Mouse (Mus musculus) liver, embryonic 16.5 days (tissue): ENCODE measurements at regions not wholly inside any gene's neighbourhood (a gene's known extent, or its start where the extent isn't known, plus 50 kb on each side); places are given as distances from the start of the nearest gene placed in this dataset.

Experiments used
- ATAC-seq: fragments of 200-750 bp; cut with Nextera tagmentation; 2 replicates; pipeline ENCODE4 v1.8.0; 2017; ENCODE audit warnings: low read depth, mild to moderate bottlenecking, moderate number of reproducible peaks, moderate library complexity
- H3K27ac ChIP-seq: fragments of 300-500 bp; sonication (generic); 2 replicates; pipeline ENCODE4 v1.5.1; 2014; ENCODE audit warnings: mild to moderate bottlenecking, low read length
- H3K27me3 ChIP-seq: fragments of 300-500 bp; sonication (generic); 2 replicates; pipeline ENCODE4 v1.6.1; 2014; ENCODE audit warnings: low read depth, low read length, mixed read lengths; ENCODE audit not compliant: control insufficient read depth, insufficient read depth
- H3K36me3 ChIP-seq: fragments of 300-500 bp; sonication (generic); 2 replicates; pipeline ENCODE4 v1.6.1; 2014; ENCODE audit warnings: mild to moderate bottlenecking; ENCODE audit not compliant: control insufficient read depth, insufficient read depth
- H3K4me1 ChIP-seq: fragments of 300-500 bp; sonication (generic); 2 replicates; pipeline ENCODE4 v1.6.1; 2014; ENCODE audit warnings: low read depth, low read length, mixed read lengths; ENCODE audit not compliant: control insufficient read depth
- H3K4me2 ChIP-seq: fragments of 300-500 bp; sonication (generic); 2 replicates; pipeline ENCODE4 v1.6.1; 2014; ENCODE audit warnings: low read depth, low read length, mixed read lengths
- H3K4me3 ChIP-seq: fragments of 300-500 bp; sonication (generic); 2 replicates; pipeline ENCODE4 v1.5.1; 2014; ENCODE audit warnings: low read depth, mild to moderate bottlenecking, low read length
- H3K9ac ChIP-seq: fragments of 300-500 bp; sonication (generic); 2 replicates; pipeline ENCODE4 v1.6.1; 2014; ENCODE audit warnings: low read depth, low read length
- H3K9me3 ChIP-seq: fragments of 300-500 bp; sonication (generic); replicated peaks from 2 replicates; pipeline ENCODE4 v1.6.1; 2016; ENCODE audit warnings: low read length; ENCODE audit not compliant: control insufficient read depth
- WGBS: fragments of 180-500 bp; shearing (Covaris S2); extraction: QIAGEN DNeasy Blood & Tissue Kit; methylation state at CpG from one replicate; pipeline ENCODE4 v1.1.7; 2014; ENCODE audit not compliant: insufficient replicate concordance; 5-methylcytosine and 5-hydroxymethylcytosine counted together

- Histone ChIP-seq H3K27me3 (no peaks in the 10 kb centered on the region), H3K27ac (no peak overlapping the region), H3K36me3 (no peaks in the 10 kb centered on the region), H3K4me2 (no peak overlapping the region), H3K4me3 (no peak overlapping the region), H3K4me1 (no peaks in the 10 kb centered on the region), H3K9me3 (no peaks in the 10 kb centered on the region), H3K9ac (no peak overlapping the region)
- WGBS = 68% methylated on average over 17 of the region's 17 CpGs
- no peak for ATAC-seq
These were observed 445.3 kb downstream of the Klf5 start for GRCm38 (mm10) chr14:99743625-99744297.

GRCm38 (mm10) chr14:99745209-99745608 is 446.7 kb downstream of the Klf5 start:
- Histone ChIP-seq H3K9me3 (no peaks in the 10 kb centered on the region), H3K27ac (no peak overlapping the region), H3K36me3 (no peaks in the 10 kb centered on the region), H3K4me3 (no peak overlapping the region), H3K9ac (no peak overlapping the region), H3K4me2 (no peak overlapping the region), H3K27me3 (no peaks in the 10 kb centered on the region), H3K4me1 (no peaks in the 10 kb centered on the region)
- WGBS = 63% methylated on average over 7 of the region's 7 CpGs
- ATAC-seq = no peak

GRCm38 (mm10) chr14:99748166-99748565 is 449.7 kb downstream of the Klf5 start:
- Histone ChIP-seq H3K27me3 (no peaks in the 10 kb centered on the region), H3K9me3 (no peaks in the 10 kb centered on the region), H3K4me2 (no peak overlapping the region), H3K9ac (no peak overlapping the region), H3K4me1 (no peaks in the 10 kb centered on the region), H3K4me3 (no peak overlapping the region), H3K36me3 (no peaks in the 10 kb centered on the region), H3K27ac (no peak overlapping the region)
- WGBS = 76% methylated on average over 17 of the region's 17 CpGs
- ATAC-seq = no peak

- Histone ChIP-seq H3K4me2 (no peak overlapping the region), H3K27me3 (no peaks in the 10 kb centered on the region), H3K4me1 (no peaks in the 10 kb centered on the region), H3K4me3 (no peak overlapping the region), H3K9me3 (no peaks in the 10 kb centered on the region), H3K27ac (no peak overlapping the region), H3K36me3 (no peaks in the 10 kb centered on the region), H3K9ac (no peak overlapping the region)
- WGBS = 51% methylated on average over 12 of the region's 12 CpGs
- no peak for ATAC-seq
These were observed 451.1 kb downstream of the Klf5 start for GRCm38 (mm10) chr14:99749308-99750305.

GRCm38 (mm10) chr14:99758045-99758444 is 459.6 kb downstream of the Klf5 start:
- Histone ChIP-seq H3K36me3 (no peaks in the 10 kb centered on the region), H3K27me3 (no peaks in the 10 kb centered on the region), H3K27ac (no peak overlapping the region), H3K4me1 (no peaks in the 10 kb centered on the region), H3K9ac (no peak overlapping the region), H3K4me3 (no peak overlapping the region), H3K9me3 (no peaks in the 10 kb centered on the region), H3K4me2 (no peak overlapping the region)
- WGBS = 44% methylated on average over 5 of the region's 5 CpGs
- ATAC-seq = no peak

GRCm38 (mm10) chr14:99763336-99763735 is 464.8 kb downstream of the Klf5 start:
- H3K4me3 ChIP-seq = no peak overlapping the region
- no peak overlapping the region for H3K4me2 ChIP-seq
- H3K27ac ChIP-seq = no peak overlapping the region
- H3K4me1 ChIP-seq = no peaks in the 10 kb centered on the region
- WGBS = 47% methylated on average over 3 of the region's 3 CpGs
- H3K36me3 ChIP-seq = no peaks in the 10 kb centered on the region
- H3K9me3 ChIP-seq = no peaks in the 10 kb centered on the region
- no peak overlapping the region for H3K9ac ChIP-seq
- no peak for ATAC-seq
- H3K27me3 ChIP-seq = no peaks in the 10 kb centered on the region

- Histone ChIP-seq H3K27ac (no peak overlapping the region), H3K4me1 (no peaks in the 10 kb centered on the region), H3K9ac (no peak overlapping the region), H3K4me2 (no peak overlapping the region), H3K27me3 (no peaks in the 10 kb centered on the region), H3K36me3 (no peaks in the 10 kb centered on the region), H3K4me3 (no peak overlapping the region), H3K9me3 (no peaks in the 10 kb centered on the region)
- ATAC-seq = no peak
- 48% methylated on average over 1 of the region's 1 CpGs for WGBS
These were observed 472.5 kb downstream of the Klf5 start for GRCm38 (mm10) chr14:99771009-99771408.

- Histone ChIP-seq H3K4me1 (no peaks in the 10 kb centered on the region), H3K27me3 (no peaks in the 10 kb centered on the region), H3K27ac (no peak overlapping the region), H3K36me3 (no peaks in the 10 kb centered on the region), H3K9me3 (no peaks in the 10 kb centered on the region), H3K4me2 (no peak overlapping the region), H3K9ac (no peak overlapping the region), H3K4me3 (no peak overlapping the region)
- 33% methylated on average over 19 of the region's 19 CpGs for WGBS
- ATAC-seq = no peak
These were observed 474.4 kb downstream of the Klf5 start for GRCm38 (mm10) chr14:99772774-99773423.
